Mouse (Mus musculus) forebrain, embryonic 10.5 days (tissue): ENCODE results near the gene Repin1. TPM values are rescaled to one million over a fixed set of nuclear protein-coding genes. Genes with fewer than 3 reads are reported as not detected.
"Not testable (repeated sequence)": the region's sequence is repeated elsewhere in the genome, so short reads cannot be mapped to it uniquely, and the experiment has no call there.

Experiments used
- DNase-seq: peaks from one replicate; pipeline ENCODE4 v3.0.0-alpha.2; 2017; ENCODE audit warnings: low spot score; ENCODE audit errors: extremely low spot score
- H3K27ac ChIP-seq: fragments of 300-500 bp; sonication (generic); 2 replicates; pipeline ENCODE4 v1.5.1; 2016; ENCODE audit warnings: mild to moderate bottlenecking
- H3K27me3 ChIP-seq: fragments of 300-500 bp; sonication (generic); 2 replicates; pipeline ENCODE4 v1.6.1; 2016; ENCODE audit warnings: mild to moderate bottlenecking; ENCODE audit not compliant: poor library complexity, severe bottlenecking
- H3K36me3 ChIP-seq: fragments of 300-500 bp; sonication (generic); replicated peaks from 2 replicates; pipeline ENCODE4 v1.6.1; 2016; ENCODE audit warnings: mild to moderate bottlenecking, moderate library complexity
- H3K4me1 ChIP-seq: fragments of 300-500 bp; sonication (generic); 2 replicates; pipeline ENCODE4 v1.6.1; 2016
- H3K4me3 ChIP-seq: fragments of 300-500 bp; sonication (generic); 2 replicates; pipeline ENCODE4 v1.5.1; 2016; ENCODE audit warnings: mild to moderate bottlenecking, moderate library complexity
- H3K9me3 ChIP-seq: fragments of 300-500 bp; sonication (generic); 2 replicates; pipeline ENCODE4 v1.6.1; 2016; ENCODE audit warnings: mild to moderate bottlenecking, moderate library complexity
- WGBS: fragments of 180-500 bp; shearing (Covaris S2); methylation state at CpG from one replicate; pipeline ENCODE4 v1.1.7; 2016; 5-methylcytosine and 5-hydroxymethylcytosine counted together
- polyA plus RNA-seq: library from polyadenylated mRNA; unstranded; fragments of >200 nt; fragmentation: Nextera tagmentation; extraction: Ambion mirVana; gene quantifications from 2 replicates; pipeline ENCODE4 v1.2.1, GENCODE M21; 2016

Gene Repin1
- polyA plus RNA-seq, 1 experiment from 2014 or later = 53.1 TPM

DNA sequence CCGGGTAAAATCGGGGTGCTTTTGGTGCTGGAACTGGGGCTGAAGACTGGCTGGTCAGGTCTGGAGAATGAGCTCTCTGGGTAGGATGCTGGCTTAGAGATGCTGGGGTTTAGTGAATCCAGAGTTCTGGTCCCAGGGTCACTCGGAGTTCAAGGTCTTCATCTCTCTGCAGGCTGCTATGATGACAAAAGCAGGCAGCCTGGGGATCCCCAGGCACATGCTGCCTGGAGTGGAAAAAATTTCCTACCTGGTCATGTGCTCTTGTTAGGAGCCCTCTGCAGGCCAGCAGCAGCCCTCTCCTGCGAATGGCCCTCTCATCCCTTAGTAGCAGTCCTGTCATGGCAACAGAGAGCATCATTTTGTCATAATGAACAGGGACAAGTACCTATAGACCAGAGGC, 19.8 kb downstream of the Repin1 start:
- no peaks in the 10 kb centered on the region for H3K9me3 ChIP-seq
- 90% methylated on average over 4 of the region's 4 CpGs for WGBS
- no peak overlapping the region for H3K4me3 ChIP-seq
- no peak for DNase-seq
- H3K27me3 ChIP-seq = no peaks in the 10 kb centered on the region
- H3K27ac ChIP-seq = no peak overlapping the region
- H3K36me3 ChIP-seq = peaks cover 43% of the 10 kb centered on the region
- H3K4me1 ChIP-seq = 0 out of 2 replicates have a peak, but pooled peaks cover 3% of the 10 kb centered on the region

DNA sequence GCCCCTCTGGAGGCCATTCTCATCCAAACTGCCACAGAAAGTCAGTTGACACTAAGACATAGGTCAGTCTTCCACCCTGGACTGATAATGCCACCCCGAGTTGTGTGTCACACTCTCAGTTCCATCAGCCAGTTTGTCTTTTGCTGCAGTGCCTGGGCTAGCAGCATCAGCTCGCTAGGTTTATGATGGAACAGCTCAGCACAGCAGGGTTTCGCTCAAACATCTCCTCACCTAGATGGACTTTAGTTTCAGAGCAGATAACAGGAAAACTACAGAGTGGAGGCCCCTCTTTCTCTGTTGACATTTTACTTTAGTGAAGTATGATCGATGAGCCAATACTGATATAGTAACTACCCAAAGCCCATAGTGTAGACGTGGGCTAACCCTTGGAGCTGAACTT, 21.1 kb downstream of the Repin1 start:
- DNase-seq = no peak
- H3K9me3 ChIP-seq = no peaks in the 10 kb centered on the region
- 96% methylated on average over 5 of the region's 5 CpGs for WGBS
- no peaks in the 10 kb centered on the region for H3K27me3 ChIP-seq
- no peaks in the 10 kb centered on the region for H3K4me1 ChIP-seq
- peaks cover 53% of the 10 kb centered on the region for H3K36me3 ChIP-seq
- H3K4me3 ChIP-seq = no peak overlapping the region
- H3K27ac ChIP-seq = no peak overlapping the region

DNA sequence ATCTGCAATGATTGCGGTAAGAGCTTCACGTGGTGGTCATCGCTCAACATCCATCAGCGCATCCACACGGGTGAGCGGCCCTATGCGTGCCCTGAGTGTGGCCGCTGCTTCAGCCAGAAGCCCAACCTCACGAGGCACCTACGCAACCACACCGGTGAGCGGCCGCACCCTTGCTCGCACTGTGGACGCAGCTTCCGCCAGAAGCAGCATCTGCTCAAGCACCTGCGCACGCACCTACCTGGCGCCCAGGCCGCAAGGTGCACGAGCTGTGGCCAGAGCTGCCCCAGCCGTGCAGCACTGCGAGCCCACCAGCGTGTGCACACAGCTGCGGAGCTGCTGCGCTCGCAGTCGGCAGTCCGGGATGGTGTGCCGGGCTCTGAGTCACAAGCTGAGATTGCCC, 26.3 kb downstream of the Repin1 start:
- Histone ChIP-seq H3K36me3 (peaks cover 45% of the 10 kb centered on the region), H3K4me1 (no peaks in the 10 kb centered on the region), H3K4me3 (no peak overlapping the region), H3K27me3 (peaks cover 2% of the 10 kb centered on the region), H3K27ac (no peak overlapping the region), H3K9me3 (no peaks in the 10 kb centered on the region)
- 95% methylated on average over 30 of the region's 30 CpGs for WGBS
- no peak for DNase-seq

DNA sequence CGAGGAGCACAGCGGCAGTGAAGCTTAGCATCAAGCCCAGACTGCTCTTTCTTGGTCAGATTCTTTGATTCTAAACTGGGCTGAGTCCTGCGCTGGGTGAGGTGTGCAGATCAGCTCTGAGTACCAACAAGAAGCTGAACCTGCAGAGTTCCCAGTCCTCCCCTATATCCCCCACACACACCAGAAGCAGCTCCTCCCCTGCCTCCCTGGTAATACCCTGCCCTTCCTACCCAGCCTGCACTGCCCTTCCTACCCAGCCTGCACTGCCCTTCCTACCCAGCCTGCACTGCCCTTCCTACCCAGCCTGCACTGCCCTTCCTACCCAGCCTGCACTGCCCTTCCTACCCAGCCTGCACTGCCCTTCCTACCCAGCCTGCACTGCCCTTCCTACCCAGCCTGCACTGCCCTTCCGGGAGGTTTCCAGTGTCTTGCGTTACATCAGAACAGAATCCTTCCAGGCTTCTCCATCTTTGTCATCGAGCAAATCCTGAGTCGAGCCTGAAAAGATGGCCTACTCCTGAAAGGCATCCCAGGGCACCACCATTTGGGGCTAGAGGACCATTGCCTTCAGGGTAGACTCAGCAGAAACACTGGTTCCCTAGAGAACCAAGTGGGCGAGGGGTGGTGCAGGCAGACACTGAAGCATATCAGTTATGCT, 28.6 kb downstream of the Repin1 start:
- Histone ChIP-seq H3K36me3 (peaks cover 34% of the 10 kb centered on the region), H3K4me1 (peaks cover 11% of the 10 kb centered on the region), H3K27me3 (peaks cover 25% of the 10 kb centered on the region)
- not testable (repeated sequence) for DNase-seq, H3K27ac ChIP-seq, H3K4me3 ChIP-seq, H3K9me3 ChIP-seq
- WGBS = 83% methylated on average over 8 of the region's 8 CpGs

DNA sequence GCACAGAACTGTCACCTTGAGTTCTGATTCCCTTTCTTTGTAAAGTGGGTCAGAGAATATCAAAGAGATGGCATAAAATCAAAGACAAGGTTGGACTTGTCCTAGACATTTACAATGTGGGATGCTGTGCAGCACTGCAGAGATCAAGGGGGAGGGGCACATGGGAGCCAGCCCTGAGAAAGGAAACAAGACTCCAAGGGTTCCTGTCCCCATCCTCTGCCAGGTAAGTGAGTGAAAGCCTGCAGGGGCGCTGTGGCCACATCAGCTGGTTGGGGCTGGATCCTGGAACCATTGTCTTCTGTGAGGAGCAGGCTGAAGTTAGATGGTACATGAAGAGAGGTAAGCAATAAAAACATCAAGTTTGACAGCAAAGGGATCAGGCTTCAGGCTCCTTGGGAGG, 29.8 kb downstream of the Repin1 start:
- no peak for DNase-seq
- peaks cover 17% of the 10 kb centered on the region for H3K4me1 ChIP-seq

DNA sequence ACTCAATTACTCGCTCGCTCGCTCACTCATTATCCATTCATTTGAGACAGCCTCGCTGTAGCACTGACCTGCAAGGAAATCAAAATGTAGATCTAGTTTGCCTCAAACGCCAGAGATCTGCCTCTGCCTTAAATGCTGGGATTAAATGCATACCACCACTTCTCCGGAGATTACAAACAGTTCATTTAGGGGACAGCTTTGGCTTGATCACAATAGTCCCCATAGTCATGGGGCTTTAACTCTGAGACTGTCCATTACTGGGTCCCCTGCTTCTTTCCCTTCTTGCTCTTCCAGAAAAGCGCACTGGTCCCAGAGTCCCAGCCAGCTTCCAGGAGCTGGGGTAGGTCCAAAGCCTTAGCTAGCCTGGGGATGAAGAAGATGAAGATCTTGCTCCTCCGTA, 32.8 kb downstream of the Repin1 start, which contains the start of gene AI854703:
TSS of gene AI854703 (plus strand) at position 301 of the 400 bp plus-strand sequence.
- WGBS = 22% methylated on average over 8 of the region's 8 CpGs
- Histone ChIP-seq H3K27ac (peak within 1 kb of the TSS; percentile 63), H3K4me3 (peak within 1 kb of the TSS; percentile 58), H3K36me3 (peaks cover 4% of the 10 kb centered on the region), H3K9me3 (no peaks in the 10 kb centered on the region), H3K27me3 (peaks cover 66% of the 10 kb centered on the region), H3K4me1 (peaks cover 31% of the 10 kb centered on the region)
- DNase-seq = no peak

More for the DNA sequence above, 29.8 kb downstream of the Repin1 start:
- Histone ChIP-seq H3K9me3 (no peaks in the 10 kb centered on the region), H3K27me3 (peaks cover 36% of the 10 kb centered on the region), H3K27ac (no peak overlapping the region), H3K36me3 (peaks cover 31% of the 10 kb centered on the region), H3K4me3 (no peak overlapping the region)
- WGBS = 25% methylated on average over 1 of the region's 1 CpGs

DNA sequence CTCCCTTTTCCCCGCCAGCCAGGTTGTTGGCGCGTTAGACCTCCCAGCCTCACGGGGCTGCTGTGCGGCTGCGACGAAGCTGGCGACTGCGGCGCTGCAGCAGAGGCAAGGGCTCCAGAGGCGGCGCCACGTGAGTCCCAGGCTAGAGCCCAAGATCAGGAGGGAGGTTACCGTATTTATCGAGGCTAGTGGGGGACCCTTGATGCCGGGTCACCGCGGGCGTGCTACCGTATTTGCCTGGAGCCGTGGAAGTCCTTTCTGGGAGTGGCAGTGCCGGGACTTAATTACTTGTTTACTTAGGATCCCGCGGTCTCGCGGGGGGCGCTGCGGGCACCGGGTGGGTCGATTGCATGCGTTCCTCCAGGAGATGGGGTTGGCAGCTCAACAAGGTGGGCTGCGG, 33.3 kb downstream of the Repin1 start:
- H3K27ac ChIP-seq = peak overlapping the region; percentile 63

DNA sequence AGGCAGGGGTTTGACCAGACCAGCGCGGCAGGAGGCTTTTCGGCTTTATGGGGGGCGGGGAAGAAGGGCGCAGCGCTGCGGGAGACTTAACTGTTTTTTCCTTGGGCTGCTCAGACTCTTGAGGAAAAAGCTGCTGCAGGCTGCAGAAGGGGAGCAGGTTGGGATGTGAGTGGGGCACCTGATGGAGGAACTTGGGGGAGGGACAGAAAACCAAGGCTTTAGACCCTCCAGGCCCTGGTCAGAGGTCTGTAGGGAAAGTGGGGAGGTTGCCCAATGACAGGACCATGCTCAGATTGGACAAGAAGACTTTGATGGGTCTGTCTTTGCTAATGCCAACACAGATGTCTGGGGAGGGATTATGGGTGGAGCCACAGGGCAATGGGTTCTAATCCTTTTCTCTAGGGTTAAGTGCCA, 33.8 kb downstream of the Repin1 start:
- H3K4me3 ChIP-seq = peak overlapping the region; percentile 58
- H3K4me1 ChIP-seq = peaks cover 31% of the 10 kb centered on the region
- no peaks in the 10 kb centered on the region for H3K36me3 ChIP-seq
- DNase-seq = no peak
- no peaks in the 10 kb centered on the region for H3K9me3 ChIP-seq
- peak overlapping the region; percentile 63; the same call in 1 of the 2 replicates for H3K27ac ChIP-seq
- H3K27me3 ChIP-seq = peaks cover 72% of the 10 kb centered on the region
- 1% methylated on average over 7 of the region's 7 CpGs for WGBS

More for the DNA sequence above, 33.3 kb downstream of the Repin1 start:
- peak; percentile 56 for DNase-seq
- peaks cover 72% of the 10 kb centered on the region for H3K27me3 ChIP-seq
- peak overlapping the region; percentile 58 for H3K4me3 ChIP-seq
- peaks cover 31% of the 10 kb centered on the region for H3K4me1 ChIP-seq
- under 1% methylated on average over 32 of the region's 32 CpGs for WGBS
- H3K36me3 ChIP-seq = no peaks in the 10 kb centered on the region
- no peaks in the 10 kb centered on the region for H3K9me3 ChIP-seq

DNA sequence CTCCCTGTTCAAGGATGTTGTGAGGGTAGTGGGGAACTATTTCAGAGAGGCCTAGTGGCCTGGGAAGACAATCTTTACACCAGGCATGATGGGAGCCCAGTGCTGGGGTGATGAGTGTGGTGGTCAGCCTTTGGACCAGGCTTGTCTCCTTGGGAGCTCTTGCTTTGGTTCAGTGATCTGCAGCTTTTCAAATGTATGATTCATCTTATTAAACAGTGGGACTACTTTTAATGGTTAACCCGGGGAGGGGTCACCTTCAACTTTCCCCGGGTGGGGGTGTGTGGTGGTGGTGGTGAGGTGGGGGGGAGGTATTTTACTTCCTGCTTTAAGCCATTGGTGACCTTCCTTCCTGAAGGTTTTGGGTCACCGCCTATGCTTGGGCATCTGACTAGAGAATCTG, 34.7 kb downstream of the Repin1 start:
- Histone ChIP-seq H3K4me3 (no peak overlapping the region), H3K27ac (no peak overlapping the region), H3K36me3 (no peaks in the 10 kb centered on the region), H3K27me3 (peaks cover 72% of the 10 kb centered on the region), H3K4me1 (peaks cover 31% of the 10 kb centered on the region), H3K9me3 (no peaks in the 10 kb centered on the region)
- DNase-seq = no peak
- WGBS = 86% methylated on average over 3 of the region's 3 CpGs

DNA sequence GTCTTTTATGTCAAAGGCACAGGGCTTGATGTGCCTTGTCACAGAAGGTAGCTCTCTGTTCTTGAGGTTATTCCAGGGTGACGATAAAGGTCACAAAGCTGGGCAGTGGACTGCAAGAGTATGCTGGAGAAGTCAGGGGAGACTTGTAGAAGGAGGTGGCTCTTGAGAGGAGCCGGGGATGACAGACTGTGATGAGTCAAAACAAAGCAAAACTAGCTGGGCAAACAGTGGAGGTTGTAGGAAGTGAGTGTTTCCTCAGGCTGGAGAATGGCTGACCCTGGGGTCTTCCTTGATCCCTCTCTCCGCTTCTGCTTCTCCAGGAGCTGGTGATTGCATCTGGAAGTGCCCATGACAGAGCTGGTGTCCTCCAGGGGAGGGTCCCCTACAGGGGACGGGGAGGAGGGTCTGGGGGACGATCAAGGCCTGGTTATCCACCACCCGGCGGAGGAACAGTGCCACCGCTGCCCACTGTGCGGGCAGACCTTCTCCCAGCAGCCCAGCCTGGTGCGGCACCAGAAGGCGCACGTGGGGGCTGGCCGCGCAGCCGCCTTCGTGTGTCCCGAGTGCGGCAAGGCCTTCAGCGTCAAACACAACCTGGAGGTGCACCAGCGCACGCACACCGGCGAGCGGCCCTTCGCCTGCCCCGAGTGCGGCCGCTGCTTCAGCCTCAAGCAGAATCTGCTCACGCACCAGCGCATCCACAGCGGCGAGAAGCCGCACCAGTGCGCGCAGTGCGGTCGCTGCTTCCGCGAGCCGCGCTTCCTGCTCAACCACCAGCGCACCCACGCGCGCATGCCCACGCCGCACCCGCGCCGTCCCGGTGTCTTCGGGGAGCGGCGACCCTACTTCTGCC, 35.4 kb downstream of the Repin1 start:
- Histone ChIP-seq H3K4me3 (peak overlapping the region; percentile 56), H3K27ac (peak overlapping the region; percentile 60; the same call in 1 of the 2 replicates), H3K9me3 (no peaks in the 10 kb centered on the region), H3K36me3 (no peaks in the 10 kb centered on the region), H3K4me1 (peaks cover 31% of the 10 kb centered on the region), H3K27me3 (peaks cover 72% of the 10 kb centered on the region)
- DNase-seq = peak; percentile 35
- WGBS = 14% methylated on average over 54 of the region's 54 CpGs

DNA sequence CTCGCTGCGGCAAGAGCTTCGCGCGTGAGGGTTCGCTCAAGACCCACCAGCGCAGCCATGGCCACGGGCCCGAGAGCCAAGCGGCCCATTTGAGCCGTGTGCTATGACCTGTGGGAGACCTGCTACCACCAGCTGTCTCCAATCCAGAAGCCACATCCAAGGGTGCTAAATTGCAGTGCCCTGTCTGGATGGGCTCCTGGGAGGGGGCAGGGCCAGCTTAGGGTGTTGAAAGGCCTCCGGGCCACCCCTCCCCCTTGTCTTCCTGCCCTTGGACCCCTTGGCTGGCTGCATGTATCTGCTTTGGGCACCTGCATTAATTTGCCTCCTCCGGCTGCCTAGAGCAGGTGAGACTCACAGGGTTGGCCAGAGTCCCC, 36.0 kb downstream of the Repin1 start:
- H3K36me3 ChIP-seq = no peaks in the 10 kb centered on the region
- WGBS = 30% methylated on average over 13 of the region's 13 CpGs
- peaks cover 72% of the 10 kb centered on the region for H3K27me3 ChIP-seq
- peak overlapping the region; percentile 60; the same call in 1 of the 2 replicates for H3K27ac ChIP-seq
- peak overlapping the region; percentile 56 for H3K4me3 ChIP-seq
- H3K4me1 ChIP-seq = peaks cover 31% of the 10 kb centered on the region
- no peaks in the 10 kb centered on the region for H3K9me3 ChIP-seq
- no peak for DNase-seq

DNA sequence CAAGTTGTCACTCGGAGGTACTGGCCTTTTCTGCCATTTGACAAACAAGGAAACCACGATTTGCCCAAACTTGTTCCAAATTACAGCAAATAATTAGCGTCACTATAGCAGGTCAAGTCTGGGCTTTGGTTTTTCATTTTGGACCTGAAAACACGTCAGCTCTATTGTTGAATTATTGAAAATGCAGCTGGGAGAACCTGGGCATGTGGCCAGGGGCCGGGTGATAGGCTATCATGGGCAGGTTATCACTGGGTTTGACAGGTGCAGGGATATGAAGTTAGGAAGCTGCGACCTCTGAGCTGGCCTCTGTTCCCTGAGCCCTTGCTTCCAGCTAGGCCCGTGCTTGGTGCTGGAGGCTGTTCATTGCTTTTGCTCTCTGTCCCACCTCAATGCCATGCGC, 37.1 kb downstream of the Repin1 start:
- 92% methylated on average over 8 of the region's 8 CpGs for WGBS
- no peak for DNase-seq
- H3K9me3 ChIP-seq = no peaks in the 10 kb centered on the region
- H3K27me3 ChIP-seq = peaks cover 62% of the 10 kb centered on the region
- peaks cover 31% of the 10 kb centered on the region for H3K4me1 ChIP-seq
- no peak overlapping the region for H3K27ac ChIP-seq
- H3K36me3 ChIP-seq = no peaks in the 10 kb centered on the region
- no peak overlapping the region for H3K4me3 ChIP-seq

DNA sequence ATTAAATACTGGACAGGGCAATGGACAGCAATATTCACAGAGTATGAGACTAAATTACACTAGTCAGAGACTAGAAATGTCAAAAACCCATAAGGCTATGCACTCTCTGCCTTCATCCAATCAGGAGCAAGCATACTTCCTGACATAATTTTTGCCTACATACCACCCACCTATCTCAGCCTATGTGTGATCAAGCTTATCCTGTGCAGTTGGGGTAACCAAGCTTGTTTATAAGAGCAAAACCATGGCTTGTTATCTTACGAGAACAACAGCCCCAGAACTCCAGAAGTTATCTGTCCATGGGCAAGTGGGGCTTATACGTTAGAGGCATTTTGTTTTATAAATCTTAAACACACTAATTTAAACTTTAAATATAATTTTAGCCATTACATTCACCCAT, 41.4 kb downstream of the Repin1 start:
- WGBS = 86% methylated on average over 2 of the region's 2 CpGs
- no peak overlapping the region for H3K27ac ChIP-seq

More for the DNA sequence above, 41.4 kb downstream of the Repin1 start:
- DNase-seq = no peak
- H3K4me1 ChIP-seq = peaks cover 15% of the 10 kb centered on the region
- no peak overlapping the region for H3K4me3 ChIP-seq
- H3K27me3 ChIP-seq = peaks cover 19% of the 10 kb centered on the region
- H3K36me3 ChIP-seq = no peaks in the 10 kb centered on the region
- no peaks in the 10 kb centered on the region for H3K9me3 ChIP-seq
